Comparison of ENCODE assay signal across 1 mouse cellular context in genomic region chr5:137303609-137304008, GRCm38 (mm10).
TF ChIP-seq lines count a peak whose summit lies in the region.

No protein-coding gene starts in this region.

TF ChIP-seq in MEL, 35 proteins besides CTCF, POLR2A, EP300 and RAD21:
- TF ChIP-seq ZMIZ1 (IDR thresholded peaks at IDR 0.05; ENCODE audit: low read depth, low read length) (peak; percentile 43; the same call in 1 of the 2 replicates), SIN3A (IDR thresholded peaks at IDR 0.05; ENCODE audit: low read length) (peak; percentile 73), MXI1 (IDR thresholded peaks at IDR 0.05; ENCODE audit: low read depth, low read length) (0 out of 2 replicates have a peak, but pooled peaks have one; percentile 26), GABPA (IDR thresholded peaks at IDR 0.05; ENCODE audit: low read depth, low read length) (no peak), MAFK (IDR thresholded peaks at IDR 0.05; ENCODE audit: borderline replicate concordance, low read depth, low read length) (0 out of 2 replicates have a peak, but pooled peaks have one; percentile 32), TAL1 (IDR thresholded peaks at IDR 0.05; ENCODE audit: low read length) (peak; percentile 52), USF1 (IDR thresholded peaks at IDR 0.05; ENCODE audit: low read depth, low read length) (no peak), ETS1 (IDR thresholded peaks at IDR 0.05; ENCODE audit: low read depth, low read length) (peak; percentile 87), BHLHE40 (IDR thresholded peaks at IDR 0.05; ENCODE audit: borderline replicate concordance, low read depth, low read length) (peak; percentile 61; the same call in 1 of the 2 replicates), ZNF384 (IDR thresholded peaks at IDR 0.05; ENCODE audit: low read depth, low read length) (no peak), KAT2A (conservative IDR thresholded peaks at IDR 0.05; ENCODE audit: low read depth, low read length) (no peak), MAZ (IDR thresholded peaks at IDR 0.05; ENCODE audit: low read depth, low read length) (0 out of 2 replicates have a peak, but pooled peaks have one; percentile 62), GATA1 (IDR thresholded peaks at IDR 0.05; ENCODE audit: low read depth, low read length) (peak; percentile 94), TCF12 (IDR thresholded peaks at IDR 0.05; ENCODE audit: low read depth, low read length) (peak; percentile 95), RCOR1 (IDR thresholded peaks at IDR 0.05; ENCODE audit: low read depth, low read length) (peak; percentile 83)
TF ChIP-seq in MEL: peak in this region for 11.
